Mouse (Mus musculus) brown adipose tissue, adult 24 weeks (tissue): Measurements from ENCODE around the gene Ppp1r12b. TPM values are rescaled to one million over a fixed set of nuclear protein-coding genes. Genes with fewer than 3 reads are reported as not detected.
A peak's percentile ranks its signal among the peaks of the same experiment; 100 is the strongest.

Experiments
- H3K27ac ChIP-seq: fragments of 200-500 bp; replicated peaks from 2 replicates; pipeline ENCODE4 v1.5.1; 2012; ENCODE audit warnings: low read depth, mild to moderate bottlenecking, low read length
- H3K4me1 ChIP-seq: fragments of 200-500 bp; 2 replicates; pipeline ENCODE4 v1.6.1; 2012; ENCODE audit warnings: low read length, mixed read lengths; ENCODE audit not compliant: control insufficient read depth, insufficient read depth, insufficient read length
- H3K4me3 ChIP-seq: fragments of 200-500 bp; 2 replicates; pipeline ENCODE4 v1.5.1; 2012; ENCODE audit warnings: low read depth, mild to moderate bottlenecking, low read length, moderate library complexity; ENCODE audit not compliant: insufficient read depth
- polyA plus RNA-seq: library from polyadenylated mRNA; stranded (reverse); fragments of >200 nt; gene quantifications from 2 replicates; pipeline ENCODE4 v1.2.4, GENCODE M21; 2012; ENCODE audit not compliant: missing spikeins, insufficient read depth, insufficient read length

The Ppp1r12b gene
- polyA plus RNA-seq = 4.8 and 6.5 TPM in 2 replicates

DNA sequence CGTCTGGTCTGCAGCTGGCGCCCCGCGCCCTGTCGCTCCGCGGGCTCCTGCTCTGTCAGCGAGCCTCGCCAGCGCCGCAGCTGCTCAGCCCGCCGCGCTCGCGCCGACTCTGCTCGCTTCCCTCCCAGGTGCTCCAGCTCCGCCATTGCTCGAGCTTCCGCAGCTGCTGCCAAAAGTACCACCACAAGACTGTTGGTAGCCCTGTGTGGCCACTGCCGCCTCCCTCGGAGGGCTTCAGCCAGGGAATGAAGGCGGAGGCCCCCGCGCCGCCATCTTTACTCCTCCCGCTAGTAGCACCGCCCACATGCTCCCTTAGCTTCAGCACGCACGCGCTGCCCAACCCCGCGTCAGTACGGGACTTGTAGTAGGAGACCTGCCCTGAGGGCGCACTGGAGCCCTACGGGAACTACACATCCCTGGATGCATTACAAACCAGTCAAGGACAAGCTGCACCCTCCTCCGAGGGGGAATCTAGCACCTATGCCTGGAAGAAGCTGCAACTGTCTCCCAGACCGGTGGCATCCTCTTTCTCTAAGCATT lies at the start of gene Ppp1r12b:
TSS of gene Ppp1r12b (minus strand) at position 306 of the 540 bp plus-strand sequence.
- peak within 1 kb of the TSS; percentile 82 for H3K4me3 ChIP-seq
- H3K27ac ChIP-seq = peak within 1 kb of the TSS; percentile 48; the same call in 1 of the 2 replicates
- H3K4me1 ChIP-seq = no peaks in the 10 kb centered on the region

DNA sequence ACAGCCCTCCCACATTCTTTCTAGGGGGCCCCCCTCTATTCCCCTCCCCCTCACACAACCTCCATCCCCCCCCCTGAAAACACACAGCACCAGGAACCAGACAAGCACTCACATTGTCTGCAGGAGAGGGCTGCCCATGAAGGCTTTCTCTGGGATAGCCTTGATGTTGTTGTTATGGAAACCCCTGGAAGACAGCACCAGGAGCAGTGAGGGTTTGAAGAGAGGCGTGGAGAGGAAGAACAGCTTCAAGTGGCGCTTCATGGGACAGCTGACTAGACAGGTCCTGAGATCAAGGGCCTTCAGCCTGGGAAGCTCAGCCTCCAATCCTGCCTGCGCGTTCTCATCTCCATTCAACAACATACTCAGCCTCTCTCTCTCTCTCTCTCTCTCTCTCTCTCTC lies 47.6 kb upstream of the Ppp1r12b start:
- Histone ChIP-seq H3K4me1 (no peaks in the 10 kb centered on the region), H3K4me3 (no peak overlapping the region), H3K27ac (no peak overlapping the region)

- H3K4me1 ChIP-seq = no peaks in the 10 kb centered on the region
- no peak overlapping the region for H3K27ac ChIP-seq
- H3K4me3 ChIP-seq = no peak overlapping the region
These were observed 44.8 kb upstream of the Ppp1r12b start for GRCm38 (mm10) chr1:135000527-135000926.

GRCm38 (mm10) chr1:134998231-134998630 lies 42.5 kb upstream of the Ppp1r12b start:
- Histone ChIP-seq H3K4me1 (no peaks in the 10 kb centered on the region; the same call in 1 of the 2 replicates), H3K4me3 (no peak overlapping the region), H3K27ac (no peak overlapping the region)

- Histone ChIP-seq H3K4me3 (no peak overlapping the region), H3K27ac (no peak overlapping the region), H3K4me1 (no peaks in the 10 kb centered on the region; the same call in 1 of the 2 replicates)
These were observed 41.8 kb upstream of the Ppp1r12b start for GRCm38 (mm10) chr1:134997568-134997967.

- Histone ChIP-seq H3K4me3 (no peak overlapping the region), H3K4me1 (no peaks in the 10 kb centered on the region; the same call in 1 of the 2 replicates), H3K27ac (no peak overlapping the region)
These were observed 40.7 kb upstream of the Ppp1r12b start for GRCm38 (mm10) chr1:134996471-134996870.

GRCm38 (mm10) chr1:134995954-134996353 lies 40.2 kb upstream of the Ppp1r12b start:
- H3K4me1 ChIP-seq = no peaks in the 10 kb centered on the region; the same call in 1 of the 2 replicates
- H3K4me3 ChIP-seq = no peak overlapping the region
- no peak overlapping the region for H3K27ac ChIP-seq

DNA sequence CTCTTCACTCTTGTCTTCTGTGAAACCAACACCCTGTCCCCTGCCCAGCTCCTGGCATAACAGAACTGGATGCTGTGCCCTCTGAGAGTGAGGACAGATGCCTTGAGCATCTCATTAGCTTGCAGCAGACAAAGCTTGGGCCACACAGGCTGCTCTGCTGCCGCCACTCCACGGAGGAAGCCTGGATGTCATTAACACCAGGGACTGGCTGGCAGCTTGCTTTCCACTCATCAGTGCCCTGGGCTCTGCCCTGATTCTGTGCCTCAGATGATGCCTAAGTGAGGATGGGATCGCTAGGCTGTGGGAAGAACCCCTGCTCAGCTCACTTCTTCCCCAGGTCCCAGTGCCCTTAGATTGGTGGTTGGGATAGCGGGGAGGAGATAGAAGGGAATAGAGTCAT lies 39.7 kb upstream of the Ppp1r12b start:
- Histone ChIP-seq H3K4me1 (no peaks in the 10 kb centered on the region; the same call in 1 of the 2 replicates), H3K27ac (no peak overlapping the region), H3K4me3 (no peak overlapping the region)

DNA sequence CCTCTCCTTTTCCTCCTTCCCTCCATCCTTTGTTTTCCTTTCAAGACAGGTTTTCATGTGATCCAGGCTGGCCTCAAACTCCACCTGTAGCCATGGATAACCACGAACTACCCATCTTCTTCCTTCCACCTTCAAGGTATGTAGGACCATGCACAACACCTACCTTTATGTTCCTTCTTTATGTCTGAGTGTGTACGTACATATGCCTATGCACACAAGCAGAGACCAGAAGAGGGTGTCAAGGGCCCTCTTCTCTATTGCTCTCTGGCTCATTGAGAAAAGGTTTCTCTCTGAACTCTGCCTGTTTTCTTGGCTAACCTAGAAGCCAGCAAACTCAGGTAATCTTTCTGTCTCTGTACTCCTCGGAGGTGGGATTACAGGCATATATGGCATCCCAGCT lies 39.0 kb upstream of the Ppp1r12b start:
- Histone ChIP-seq H3K27ac (no peak overlapping the region), H3K4me1 (no peaks in the 10 kb centered on the region; the same call in 1 of the 2 replicates), H3K4me3 (no peak overlapping the region)

GRCm38 (mm10) chr1:134992046-134992645 lies 36.4 kb upstream of the Ppp1r12b start:
- Histone ChIP-seq H3K27ac (no peak overlapping the region), H3K4me3 (no peak overlapping the region), H3K4me1 (no peaks in the 10 kb centered on the region; the same call in 1 of the 2 replicates)

DNA sequence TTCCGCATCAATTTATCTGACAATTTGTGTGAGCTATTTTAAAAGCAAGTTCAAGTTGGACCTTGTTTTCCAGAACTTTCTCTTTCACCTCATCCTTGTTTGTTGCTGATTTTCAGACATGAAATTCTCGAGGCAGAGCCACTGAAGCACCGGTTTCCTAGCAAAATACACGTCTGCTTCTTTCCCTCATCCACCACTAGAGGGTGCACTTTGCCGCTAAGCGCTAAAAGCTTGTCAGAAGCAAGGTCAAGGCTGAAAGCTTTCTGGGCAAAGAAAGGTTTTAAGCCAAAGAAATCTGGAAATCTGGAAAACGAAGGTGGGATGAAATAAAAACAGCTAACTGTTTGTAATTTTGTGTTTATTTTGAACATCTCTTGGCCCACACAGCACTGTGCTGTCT lies 33.6 kb upstream of the Ppp1r12b start:
- H3K4me1 ChIP-seq = no peaks in the 10 kb centered on the region

DNA sequence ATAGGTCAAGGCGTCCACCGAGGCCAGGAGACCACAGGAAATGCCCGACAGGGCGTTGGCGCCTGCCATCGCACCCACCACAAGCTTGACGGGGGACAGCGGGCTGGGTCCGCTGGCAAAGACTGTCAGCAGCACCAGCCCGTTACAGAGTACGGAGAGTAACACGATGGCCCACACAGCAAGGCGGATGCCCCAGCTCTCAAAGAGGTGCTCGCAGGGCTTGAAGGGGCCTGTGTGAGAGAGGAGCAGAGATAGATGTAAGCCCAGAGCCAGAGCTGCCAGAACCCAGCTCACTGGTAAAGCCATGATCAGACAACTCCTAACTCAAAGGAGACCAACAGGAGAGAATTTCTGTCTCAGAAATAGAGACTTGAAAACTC lies 32.2 kb upstream of the Ppp1r12b start:
- Histone ChIP-seq H3K4me3 (peak overlapping the region; percentile 32), H3K27ac (no peak overlapping the region), H3K4me1 (no peaks in the 10 kb centered on the region)

More for the DNA sequence above, 33.6 kb upstream of the Ppp1r12b start:
- peak overlapping the region; percentile 69 for H3K27ac ChIP-seq
- no peak overlapping the region for H3K4me3 ChIP-seq

- no peaks in the 10 kb centered on the region for H3K4me1 ChIP-seq
- H3K4me3 ChIP-seq = peak overlapping the region; percentile 32
- no peak overlapping the region for H3K27ac ChIP-seq
These were observed 31.6 kb upstream of the Ppp1r12b start for GRCm38 (mm10) chr1:134987173-134987961.

DNA sequence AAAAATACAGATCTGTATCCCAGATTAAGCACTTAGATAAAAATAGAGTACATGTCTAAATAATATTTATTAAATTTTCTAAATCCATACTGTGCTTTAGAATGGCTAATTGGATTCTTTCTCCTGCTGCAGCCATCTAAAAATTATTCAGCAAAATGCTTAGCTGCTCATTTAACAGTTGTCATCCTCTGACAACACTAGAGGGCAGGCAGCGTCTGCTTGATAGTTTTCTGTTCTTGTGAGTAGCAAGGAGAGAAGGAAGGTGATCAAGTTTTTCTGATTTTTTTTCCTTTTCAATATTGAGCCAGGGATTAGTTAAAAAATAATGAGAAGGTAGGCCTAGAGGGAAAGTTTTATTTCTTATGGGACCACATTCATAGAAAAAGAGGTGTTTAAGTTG lies 17.2 kb upstream of the Ppp1r12b start:
- Histone ChIP-seq H3K4me3 (no peak overlapping the region), H3K4me1 (no peaks in the 10 kb centered on the region), H3K27ac (no peak overlapping the region)

- no peaks in the 10 kb centered on the region for H3K4me1 ChIP-seq
- H3K27ac ChIP-seq = no peak overlapping the region
- no peak overlapping the region for H3K4me3 ChIP-seq
These were observed 9.7 kb upstream of the Ppp1r12b start for GRCm38 (mm10) chr1:134965430-134965829.
